Mouse (Mus musculus) liver, postnatal 0 days (tissue): ENCODE data around the gene Pard3.

ENCODE experiments used
- CTCF ChIP-seq: sonication (generic); IDR thresholded peaks from 2 replicates; pipeline ENCODE4 v1.5.1; 2016; ENCODE audit warnings: antibody characterized with exemption, low read depth
- EP300 ChIP-seq: IDR thresholded peaks from 2 replicates; pipeline ENCODE4 v1.6.1; 2016; ENCODE audit warnings: antibody characterized with exemption, low read depth, mild to moderate bottlenecking

- no peak for TF ChIP-seq EP300
- no peak for TF ChIP-seq CTCF
Measured at GRCm38 (mm10) chr8:127583429-127583828, 519.7 kb downstream of the Pard3 start.
